Mouse (Mus musculus): ENCODE data around the gene Trit1.
"Not testable (repeated sequence)": the region's sequence is repeated elsewhere in the genome, so short reads cannot be mapped to it uniquely, and the experiment has no call there.

The Trit1 gene

DNA sequence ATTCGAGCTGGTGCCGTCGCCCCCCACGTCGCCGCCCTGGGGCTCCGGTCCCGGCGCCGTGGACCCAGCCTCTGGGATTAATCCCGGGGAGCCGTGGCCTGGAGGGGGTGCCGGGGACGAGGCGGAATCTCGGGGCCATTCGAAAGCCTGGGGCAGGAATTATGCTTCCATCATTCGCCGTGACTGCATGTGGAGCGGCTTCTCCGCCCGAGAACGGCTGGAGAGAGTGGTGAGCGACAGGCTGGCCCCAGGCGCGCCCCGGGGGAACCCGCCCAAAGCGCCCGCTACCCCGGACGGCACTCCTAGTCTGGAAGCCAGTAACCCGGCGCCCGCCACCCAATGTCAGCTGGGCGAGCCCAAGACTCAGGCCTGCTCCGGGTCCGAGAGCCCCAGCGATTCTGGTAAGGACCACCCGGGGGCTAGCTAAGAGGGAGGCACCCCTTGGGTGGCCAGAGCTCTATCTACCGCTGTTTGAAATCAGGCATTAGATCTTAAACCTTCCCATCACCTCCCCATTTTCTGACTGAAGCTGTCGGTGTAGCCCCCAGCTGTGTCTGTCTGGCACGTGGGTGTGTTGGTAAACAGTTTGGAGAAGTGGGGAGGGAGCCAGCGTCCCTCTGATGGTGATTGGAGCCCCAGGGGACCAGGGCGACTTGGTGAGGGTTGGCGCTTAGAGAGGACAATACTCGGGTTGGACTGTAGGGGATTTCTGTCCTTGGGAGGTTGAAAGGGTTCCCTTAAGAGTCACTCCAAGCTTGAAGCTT lies 19.6 kb upstream of the Trit1 start:
- in situ Hi-C loops (cut with MboI, MseI) = no loop called here

DNA sequence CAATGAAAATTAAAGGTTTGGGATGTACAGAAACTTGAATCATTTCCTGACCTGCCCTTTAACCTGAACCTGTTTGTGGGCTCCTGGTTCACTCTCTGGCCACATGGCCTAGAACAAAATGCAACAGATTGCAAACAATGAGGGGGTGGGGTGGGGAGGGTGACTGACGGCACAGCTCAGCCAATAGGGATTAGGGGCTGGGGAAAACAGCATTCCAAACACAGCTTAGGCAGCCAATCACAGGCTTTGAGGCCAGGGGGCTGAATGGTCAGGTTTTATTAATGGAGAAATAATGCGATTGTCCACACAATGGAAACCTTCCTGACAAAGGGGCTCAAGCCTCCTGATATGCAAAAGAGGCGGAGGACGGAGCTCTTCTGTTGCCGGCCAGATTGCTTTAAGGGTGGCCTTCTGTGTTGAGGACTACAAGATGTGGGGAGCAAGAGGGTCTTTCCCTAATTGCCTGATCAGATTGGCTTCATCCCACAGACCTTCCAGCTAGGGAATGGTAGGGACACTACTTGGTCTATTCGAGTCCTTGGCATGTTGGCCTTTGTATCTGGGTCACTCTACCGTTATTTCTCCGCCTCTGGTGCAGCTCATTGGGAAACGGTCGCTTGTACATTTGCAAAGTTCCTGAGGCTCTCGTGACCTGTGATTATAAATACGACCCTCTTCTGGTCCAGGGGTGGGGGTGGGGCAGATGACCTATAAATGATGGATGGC lies 17.7 kb upstream of the Trit1 start:
- in situ Hi-C loops (cut with MboI, MseI) = no loop called here

DNA sequence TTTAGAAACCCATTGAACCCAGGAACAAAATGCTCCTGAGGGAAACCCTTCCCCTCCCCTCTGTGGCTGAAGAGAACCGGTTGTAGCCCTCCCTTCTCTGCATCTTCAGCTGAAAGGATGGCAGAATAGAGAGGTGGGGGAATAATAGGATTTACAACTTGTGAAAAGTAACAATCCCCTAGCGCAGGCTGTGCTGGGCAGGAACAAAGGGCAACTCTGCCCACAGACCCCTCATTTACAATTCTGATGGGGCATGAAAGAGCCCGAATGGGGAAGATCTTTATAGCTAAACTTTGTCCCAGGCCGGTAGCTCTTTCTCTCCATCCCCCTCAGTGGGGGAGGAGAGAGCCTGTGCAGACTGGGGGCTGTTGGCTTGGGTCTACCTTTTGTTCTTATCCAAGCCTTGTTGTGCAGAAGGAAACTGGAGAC lies 17.1 kb upstream of the Trit1 start:
- in situ Hi-C loops (cut with MboI, MseI) = no loop called here

DNA sequence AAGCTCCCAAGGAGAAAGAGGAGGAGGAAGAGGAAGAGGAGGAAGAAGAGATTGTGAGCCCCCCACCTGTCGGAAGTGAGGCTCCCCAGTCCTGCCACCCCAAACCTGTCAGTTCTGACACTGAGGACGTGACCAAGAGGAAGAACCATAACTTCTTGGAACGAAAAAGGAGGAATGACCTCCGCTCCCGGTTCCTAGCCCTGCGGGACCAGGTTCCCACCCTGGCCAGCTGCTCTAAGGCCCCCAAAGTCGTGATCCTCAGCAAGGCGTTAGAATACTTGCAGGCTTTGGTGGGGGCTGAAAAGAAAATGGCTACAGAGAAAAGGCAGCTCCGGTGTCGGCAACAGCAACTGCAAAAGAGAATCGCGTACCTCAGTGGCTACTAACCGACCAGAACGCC lies 16.3 kb upstream of the Trit1 start:
- in situ Hi-C loops (cut with MboI, MseI) = loop anchor here (5.0 kb wide), 1 partner anchor 82 kb away; no protein-coding TSS in a partner anchor

- in situ Hi-C loops (cut with MboI, MseI) = loop anchor here (5.0 kb wide), 1 partner anchor 82 kb away; no protein-coding TSS in a partner anchor
These were observed 15.6 kb upstream of the Trit1 start for GRCm38 (mm10) chr4:123000617-123001342.

GRCm38 (mm10) chr4:123005054-123005966 lies 11.1 kb upstream of the Trit1 start:
- in situ Hi-C loops (cut with MboI, MseI) = no loop called here

GRCm38 (mm10) chr4:123012501-123012900 lies 3.9 kb upstream of the Trit1 start:
- in situ Hi-C loops (cut with MboI, MseI) = not testable (repeated sequence)

DNA sequence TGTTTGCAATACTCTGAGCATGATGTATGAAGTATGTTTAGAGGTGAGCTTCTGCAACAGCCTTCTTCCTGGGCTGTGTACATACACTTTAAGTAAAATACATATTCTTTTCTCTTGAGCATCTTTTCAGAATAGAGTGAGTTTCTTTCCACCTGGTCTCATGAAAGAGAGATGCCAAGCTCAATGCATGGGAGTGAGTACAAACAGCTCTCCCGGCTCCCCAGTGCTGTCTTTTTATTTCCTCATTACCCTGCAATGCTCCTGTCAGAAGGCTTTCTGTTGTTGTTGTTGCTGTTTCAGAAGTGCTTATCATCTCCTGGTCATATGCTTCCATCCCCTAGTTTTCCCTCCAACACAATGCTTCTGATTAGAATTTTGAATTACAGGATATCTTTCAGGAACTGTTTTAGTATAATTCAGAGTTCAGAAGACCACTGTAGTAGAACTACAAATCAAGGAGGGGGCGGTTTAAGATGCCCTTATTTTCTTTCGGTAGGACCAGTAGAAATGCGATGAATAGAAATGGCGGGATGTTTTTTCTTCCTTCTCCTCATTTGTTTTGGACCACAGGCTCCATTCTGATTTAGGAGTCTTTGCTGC lies 3.0 kb upstream of the Trit1 start:
- in situ Hi-C loops (cut with MboI, MseI) = no loop called here

DNA sequence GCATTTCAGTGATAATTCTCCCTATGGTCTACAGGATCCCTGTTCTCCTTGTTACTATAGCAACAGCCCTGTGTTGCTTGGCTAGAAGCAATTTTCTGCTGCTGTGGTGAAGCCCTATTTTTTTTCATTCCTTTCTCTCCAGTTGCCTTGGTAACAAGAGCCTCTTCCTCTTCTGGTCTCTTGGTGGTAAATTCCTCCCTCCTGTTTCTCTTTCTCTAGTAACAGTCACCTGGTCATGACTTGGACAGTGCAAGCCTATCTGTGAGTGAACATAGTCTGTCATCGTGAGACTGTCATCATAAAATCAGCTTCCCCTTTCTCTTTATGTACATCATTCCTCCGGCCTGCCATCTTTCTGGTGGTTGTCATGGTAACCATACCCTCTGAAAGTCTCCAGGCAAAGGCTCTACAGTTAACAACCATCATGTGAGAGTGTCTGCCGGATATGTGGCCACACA lies 2.4 kb upstream of the Trit1 start:
- in situ Hi-C loops (cut with MboI, MseI) = no loop called here

DNA sequence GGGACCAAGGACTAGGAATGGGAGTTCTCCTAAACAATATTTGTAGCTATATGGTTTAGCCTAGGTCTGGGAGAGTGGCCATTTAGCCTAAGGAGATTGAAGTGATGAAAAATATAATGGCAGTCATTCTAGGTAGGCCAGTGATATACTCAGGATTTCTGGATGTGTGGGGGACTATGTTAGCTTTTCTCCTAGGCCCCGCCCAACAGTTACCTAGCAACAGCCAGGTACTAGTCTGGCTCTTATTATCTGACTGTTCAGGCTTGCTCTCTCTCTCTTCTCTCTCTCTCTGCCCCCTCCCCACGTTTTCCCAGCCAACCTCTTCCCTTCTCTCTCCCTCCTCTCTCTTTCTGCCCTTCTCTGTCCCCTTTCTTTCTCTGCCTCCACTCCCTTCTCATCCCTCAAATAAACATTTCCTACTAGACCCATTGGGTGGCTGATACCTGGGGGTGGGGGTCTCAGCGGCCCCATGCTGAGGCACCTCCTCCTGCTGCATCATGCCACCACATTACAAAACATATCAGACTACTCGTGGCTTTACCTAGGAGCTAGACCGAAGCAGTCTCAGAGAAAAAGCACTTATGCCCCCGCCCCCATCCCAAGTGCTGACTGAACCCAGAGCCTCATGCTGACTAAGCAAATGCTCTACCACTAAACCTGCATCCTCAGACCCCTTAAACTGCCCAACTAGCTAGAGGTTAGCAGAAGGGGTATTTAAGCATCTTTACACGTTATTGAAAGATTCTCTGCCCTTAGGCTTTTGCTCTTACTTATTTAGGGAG lies 1.7 kb upstream of the Trit1 start:
- in situ Hi-C loops (cut with MboI, MseI) = no loop called here

DNA sequence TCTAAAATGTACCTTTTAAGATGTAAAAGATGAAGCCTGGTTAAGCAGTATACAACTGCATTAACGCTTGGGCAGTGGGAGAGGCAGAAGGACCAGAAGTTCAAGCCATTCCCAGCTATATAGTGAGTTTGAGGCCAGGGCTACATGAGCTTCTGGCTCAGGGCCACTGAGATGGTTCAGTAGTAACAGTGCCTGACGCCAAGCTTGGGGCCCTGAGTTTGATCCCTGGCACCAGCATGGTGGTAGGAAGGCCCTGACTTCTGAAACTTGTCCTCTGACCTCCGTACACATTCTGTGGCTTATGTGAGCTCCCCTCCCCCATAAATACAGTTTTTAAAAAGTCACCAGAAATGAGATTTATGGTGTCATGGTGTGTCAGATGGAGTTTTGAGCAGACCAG lies 5.2 kb downstream of the Trit1 start:
- in situ Hi-C loops (cut with MboI, MseI) = no loop called here

GRCm38 (mm10) chr4:123022896-123023295 lies 6.5 kb downstream of the Trit1 start:
- in situ Hi-C loops (cut with MboI, MseI) = no loop called here

DNA sequence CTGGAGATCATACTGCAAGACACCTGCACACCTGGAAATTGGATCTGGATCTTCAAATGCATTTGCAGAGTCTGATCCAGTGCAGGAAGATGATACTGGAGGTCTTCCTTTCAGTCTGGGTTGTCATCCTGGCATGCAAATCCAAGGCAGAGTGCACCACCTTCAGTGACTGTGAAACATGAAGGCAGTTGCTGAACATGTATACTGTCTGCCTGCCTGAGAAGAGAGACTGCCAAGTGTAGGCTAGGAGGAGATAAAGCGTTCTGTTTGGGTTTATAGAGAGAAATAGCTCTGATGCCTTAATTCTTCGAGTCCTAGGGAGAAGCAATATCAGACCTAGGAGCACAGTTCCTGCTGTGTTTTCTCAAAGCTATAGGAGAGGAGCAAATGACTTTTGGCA lies 9.0 kb downstream of the Trit1 start:
- in situ Hi-C loops (cut with MboI, MseI) = no loop called here

DNA sequence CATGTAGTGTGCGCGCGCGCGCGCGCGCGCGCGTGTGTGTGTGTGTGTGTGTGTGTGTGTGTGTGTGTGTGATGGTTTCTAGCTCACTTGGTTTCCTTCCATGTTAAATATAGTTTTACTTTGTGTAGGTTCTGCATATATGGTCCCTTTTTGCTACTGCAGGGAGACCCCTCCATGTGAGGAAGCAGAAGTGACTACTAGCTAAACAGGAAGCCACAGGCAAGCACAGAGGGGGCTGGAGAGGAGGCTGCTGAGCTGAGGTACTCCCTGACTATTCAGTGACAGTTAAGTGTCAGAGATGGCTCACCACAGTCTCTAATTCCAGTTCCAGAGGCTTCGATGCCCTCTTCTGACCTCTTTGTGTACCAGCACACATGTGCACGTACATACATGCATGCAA lies 9.8 kb downstream of the Trit1 start:
- in situ Hi-C loops (cut with MboI, MseI) = no loop called here

- in situ Hi-C loops (cut with MboI, MseI) = no loop called here
These were observed 10.2 kb downstream of the Trit1 start for GRCm38 (mm10) chr4:123026597-123026996.

DNA sequence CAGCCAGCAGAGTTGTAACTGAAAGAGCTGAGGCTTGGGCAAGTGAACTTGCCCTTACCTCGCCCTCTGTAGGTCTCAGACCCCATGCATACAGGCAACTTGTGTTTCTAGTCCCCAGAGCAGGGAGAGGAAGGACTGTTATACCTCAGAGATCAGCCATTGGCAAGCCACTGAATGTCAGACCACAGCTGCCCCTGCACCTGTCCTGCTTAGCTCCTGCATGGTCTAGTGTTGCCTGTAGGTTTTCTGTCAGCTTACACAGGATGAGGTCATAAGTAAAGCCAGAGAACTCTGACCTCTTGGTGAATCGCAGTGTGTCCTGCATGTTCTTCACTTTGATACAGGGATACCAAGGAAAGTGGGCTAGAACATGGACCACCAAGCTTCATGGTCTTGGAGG lies 18.4 kb downstream of the Trit1 start:
- in situ Hi-C loops (cut with MboI, MseI) = no loop called here

GRCm38 (mm10) chr4:123035636-123036035 lies 19.2 kb downstream of the Trit1 start:
- in situ Hi-C loops (cut with MboI, MseI) = no loop called here

- in situ Hi-C loops (cut with MboI, MseI) = no loop called here
These were observed 20.3 kb downstream of the Trit1 start for GRCm38 (mm10) chr4:123036710-123037109.

DNA sequence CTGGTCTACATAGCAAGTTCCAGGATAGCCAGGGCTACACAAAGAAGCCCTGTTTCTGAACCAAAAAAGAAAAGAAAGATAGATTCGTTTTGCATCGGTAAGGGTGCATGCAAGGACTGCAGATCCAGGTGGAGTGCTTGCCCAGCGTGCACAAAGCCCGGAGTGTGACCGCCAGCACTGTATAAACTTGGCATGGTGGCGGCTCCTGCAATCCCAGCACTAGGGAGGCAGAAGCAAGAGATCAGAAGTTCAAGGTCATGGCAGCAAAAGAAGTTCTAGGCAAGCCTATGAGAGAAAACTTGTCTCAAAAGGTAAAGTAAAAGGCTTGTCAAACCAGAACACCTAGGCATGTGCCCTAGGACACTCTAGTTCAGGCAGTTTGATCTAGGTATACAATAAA lies 24.7 kb downstream of the Trit1 start:
- in situ Hi-C loops (cut with MboI, MseI) = no loop called here

- in situ Hi-C loops (cut with MboI, MseI) = no loop called here
These were observed 27.5 kb downstream of the Trit1 start for GRCm38 (mm10) chr4:123043858-123044257.

All from T-helper 1 cell (primary cell).